Mouse (Mus musculus): ENCODE data around the gene March10. TPM values are rescaled to one million over a fixed set of nuclear protein-coding genes. Genes with fewer than 3 reads are reported as not detected.
A peak's percentile ranks its signal among the peaks of the same experiment; 100 is the strongest.

Gene March10
- total RNA-seq, 4 experiments from 2014 or later = not detected

- peak; percentile 92 for DNase-seq (ENCODE audit: low spot score)
These were observed 103.3 kb downstream of the March10 start for GRCm38 (mm10) chr11:105352954-105353890.

- DNase-seq (ENCODE audit: low spot score) = no peak
These were observed 104.4 kb downstream of the March10 start for GRCm38 (mm10) chr11:105352152-105352551.

- DNase-seq (ENCODE audit: low spot score) = no peak
These were observed 105.9 kb downstream of the March10 start for GRCm38 (mm10) chr11:105350643-105351042.

- DNase-seq (ENCODE audit: low spot score) = no peak
These were observed 106.7 kb downstream of the March10 start for GRCm38 (mm10) chr11:105349780-105350324.

GRCm38 (mm10) chr11:105348495-105348982 is 108.0 kb downstream of the March10 start:
- no peak for DNase-seq (ENCODE audit: low spot score)

GRCm38 (mm10) chr11:105347162-105348161 is 109.1 kb downstream of the March10 start:
- peak; percentile 82 for DNase-seq (ENCODE audit: low spot score)

GRCm38 (mm10) chr11:105345284-105345683 is 111.3 kb downstream of the March10 start:
- DNase-seq (ENCODE audit: low spot score) = no peak

GRCm38 (mm10) chr11:105338596-105339390 is 117.7 kb downstream of the March10 start:
- no peak for DNase-seq (ENCODE audit: low spot score)

- no peak for DNase-seq (ENCODE audit: low spot score)
These were observed 122.5 kb downstream of the March10 start for GRCm38 (mm10) chr11:105333867-105334670.

GRCm38 (mm10) chr11:105332468-105332867 is 124.1 kb downstream of the March10 start:
- DNase-seq (ENCODE audit: low spot score) = peak; percentile 21

- peak; percentile 21 for DNase-seq (ENCODE audit: low spot score)
These were observed 124.8 kb downstream of the March10 start for GRCm38 (mm10) chr11:105331732-105332131.

- DNase-seq (ENCODE audit: low spot score) = no peak
These were observed 125.4 kb downstream of the March10 start for GRCm38 (mm10) chr11:105331129-105331528.

- DNase-seq (ENCODE audit: low spot score) = no peak
These were observed 126.6 kb downstream of the March10 start for GRCm38 (mm10) chr11:105329962-105330361.

GRCm38 (mm10) chr11:105327101-105327500 is 129.4 kb downstream of the March10 start:
- no peak for DNase-seq (ENCODE audit: low spot score)

GRCm38 (mm10) chr11:105323530-105323929 is 133.0 kb downstream of the March10 start:
- DNase-seq (ENCODE audit: low spot score) = no peak

- DNase-seq (ENCODE audit: low spot score) = no peak
These were observed 135.4 kb downstream of the March10 start for GRCm38 (mm10) chr11:105321090-105321489.

GRCm38 (mm10) chr11:105317769-105318168 is 138.8 kb downstream of the March10 start:
- DNase-seq (ENCODE audit: low spot score) = no peak

- DNase-seq (ENCODE audit: low spot score) = no peak
These were observed 140.4 kb downstream of the March10 start for GRCm38 (mm10) chr11:105316121-105316520.

- no peak for DNase-seq (ENCODE audit: low spot score)
These were observed 141.2 kb downstream of the March10 start for GRCm38 (mm10) chr11:105315296-105315695.

- no peak for DNase-seq (ENCODE audit: low spot score)
These were observed 142.9 kb downstream of the March10 start for GRCm38 (mm10) chr11:105313633-105314014.
